Mouse (Mus musculus): ENCODE results near the gene Wipi2.

DNA sequence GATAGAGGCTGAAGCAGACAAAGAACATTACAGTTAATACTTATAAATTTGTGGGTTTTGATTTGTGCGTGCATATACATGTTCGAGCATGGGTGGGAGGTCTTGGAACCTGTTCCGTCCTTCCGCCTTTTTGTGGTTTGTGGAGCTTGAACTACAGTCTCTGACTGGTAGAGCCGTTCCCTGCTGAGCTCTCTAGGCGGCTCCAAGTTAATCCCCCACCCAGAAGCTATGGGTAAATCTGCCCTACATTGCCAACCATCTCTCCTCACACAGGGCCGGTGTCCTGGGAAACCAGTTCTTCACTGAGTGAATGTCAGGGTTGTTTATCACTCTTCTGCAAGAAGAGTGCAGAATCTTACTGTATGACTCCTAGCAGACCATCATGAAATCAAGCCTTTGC, 20.7 kb downstream of the Wipi2 start:
- no peak for TF ChIP-seq CTCF (IDR thresholded peaks at IDR 0.05; ENCODE audit: control insufficient read depth, insufficient read depth, insufficient replicate concordance, low read depth, low read length)
- TF ChIP-seq POLR2A (IDR thresholded peaks at IDR 0.05; ENCODE audit: control insufficient read depth, low read depth, low read length) = no peak
